Mouse (Mus musculus) heart, adult 9 months (tissue): Measurements from ENCODE around the gene Fntb.

Experiments
- DNase-seq, 2 experiments: peaks; one replicate each; pipeline ENCODE4 v3.0.0; 2022; ENCODE audit warnings: low spot score in 2 of 2

Fntb gene

DNA sequence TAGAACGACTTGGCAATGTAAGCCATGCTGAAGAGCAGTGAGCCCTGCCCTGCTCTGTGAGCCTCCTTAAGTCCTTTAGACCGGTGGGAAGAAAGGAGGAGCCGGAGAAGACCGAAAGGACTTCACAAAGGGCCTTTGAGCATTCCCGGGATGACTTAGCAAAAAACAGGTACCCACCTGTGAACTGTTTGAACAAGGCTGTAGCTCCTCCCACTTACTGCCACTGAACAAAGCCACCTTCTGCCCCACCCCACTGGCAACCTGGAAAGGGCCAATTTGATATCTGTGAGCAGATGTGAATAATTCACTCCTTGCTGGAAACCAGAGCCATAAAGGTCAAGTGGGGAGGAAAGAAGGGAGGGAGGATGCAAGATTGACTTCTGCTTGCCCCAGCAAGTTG is 30.0 kb downstream of the Fntb start, which contains the start of gene Gpx2:
Gpx2 (minus strand) TSS at position 205 of the 400 bp plus-strand sequence.
- no peak for DNase-seq

- no peak for DNase-seq
These were observed 31.6 kb downstream of the Fntb start for GRCm38 (mm10) chr12:76796938-76797539.

DNA sequence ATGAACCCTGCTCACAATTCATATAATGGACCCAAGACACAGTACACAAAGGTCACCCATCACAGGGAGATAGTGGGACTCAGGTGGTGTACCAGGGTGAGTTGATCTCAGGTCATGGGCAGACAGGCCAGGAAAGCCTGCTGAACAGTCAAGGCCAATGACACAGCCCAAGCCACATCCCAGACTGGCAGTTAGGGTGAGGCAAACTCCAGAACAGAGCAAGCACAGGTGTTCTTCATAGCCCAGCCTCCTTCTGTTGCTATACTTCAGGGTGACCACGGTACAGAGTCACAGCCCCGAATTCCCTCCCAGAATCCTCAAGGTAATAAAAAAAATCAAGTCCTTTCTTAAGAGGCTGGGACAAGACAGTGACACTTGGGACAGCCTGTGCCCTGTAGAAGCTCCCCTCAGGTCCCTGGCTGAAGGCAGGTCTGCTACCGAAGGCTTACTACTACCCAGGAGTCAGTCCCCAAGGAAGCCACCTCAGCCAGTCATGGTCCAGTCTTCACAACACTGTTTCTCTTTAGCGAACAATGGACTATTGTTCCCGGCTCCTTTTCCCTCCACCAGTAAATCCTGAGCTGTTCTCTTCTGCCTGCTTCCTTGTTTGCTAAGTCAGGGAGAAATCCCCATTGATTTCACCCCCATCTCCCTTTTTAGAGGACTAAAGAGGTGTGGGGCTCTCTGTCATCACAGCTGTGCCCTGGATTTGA is 32.8 kb downstream of the Fntb start:
- no peak for DNase-seq

DNA sequence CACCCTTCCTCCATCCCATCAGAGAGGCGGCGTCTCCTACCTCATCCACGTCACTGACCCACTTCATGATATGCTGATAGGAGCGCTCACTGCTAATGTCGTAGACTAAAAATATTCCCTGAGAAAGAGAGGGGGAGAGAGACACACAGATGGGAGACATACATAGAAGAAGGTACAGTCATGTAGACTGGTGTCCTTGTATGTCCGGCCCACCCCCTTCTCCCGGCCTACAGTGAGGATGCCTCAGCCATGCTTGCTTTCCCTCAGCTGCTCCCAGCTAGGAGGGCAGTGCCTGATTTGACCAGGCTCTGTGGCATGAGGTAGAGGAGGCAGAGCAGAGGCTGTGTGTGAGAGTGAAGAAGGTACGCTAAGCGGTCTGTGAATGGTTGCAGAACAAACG is 37.6 kb downstream of the Fntb start:
- DNase-seq = no peak

DNA sequence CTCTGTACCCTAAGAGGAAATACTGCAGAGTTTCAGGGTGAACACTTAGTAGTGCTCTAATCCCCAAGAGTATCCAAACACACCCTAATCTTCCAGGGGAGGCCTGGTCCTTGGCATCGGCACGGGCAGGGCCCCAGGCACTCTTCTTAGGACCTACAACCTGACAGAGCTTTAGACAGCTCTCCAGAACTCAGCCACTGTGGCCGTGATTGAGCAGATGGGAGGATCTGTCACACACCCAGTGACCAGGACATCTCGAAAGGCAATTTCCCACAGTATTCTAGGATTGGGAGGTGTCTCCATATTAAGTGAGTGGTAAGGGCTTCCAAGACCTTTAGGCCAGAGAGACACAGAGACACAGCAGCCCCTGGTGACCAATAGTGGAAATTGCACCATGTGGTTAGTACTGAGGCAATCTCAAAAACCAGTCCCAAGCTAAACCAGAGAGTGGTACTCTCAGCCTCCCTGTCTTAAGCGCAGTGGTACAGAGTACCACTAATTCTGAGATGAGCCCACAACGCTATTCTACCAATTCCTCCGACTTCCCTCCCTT is 38.4 kb downstream of the Fntb start:
- DNase-seq = peak in 1 of 2 experiments; percentile 11

DNA sequence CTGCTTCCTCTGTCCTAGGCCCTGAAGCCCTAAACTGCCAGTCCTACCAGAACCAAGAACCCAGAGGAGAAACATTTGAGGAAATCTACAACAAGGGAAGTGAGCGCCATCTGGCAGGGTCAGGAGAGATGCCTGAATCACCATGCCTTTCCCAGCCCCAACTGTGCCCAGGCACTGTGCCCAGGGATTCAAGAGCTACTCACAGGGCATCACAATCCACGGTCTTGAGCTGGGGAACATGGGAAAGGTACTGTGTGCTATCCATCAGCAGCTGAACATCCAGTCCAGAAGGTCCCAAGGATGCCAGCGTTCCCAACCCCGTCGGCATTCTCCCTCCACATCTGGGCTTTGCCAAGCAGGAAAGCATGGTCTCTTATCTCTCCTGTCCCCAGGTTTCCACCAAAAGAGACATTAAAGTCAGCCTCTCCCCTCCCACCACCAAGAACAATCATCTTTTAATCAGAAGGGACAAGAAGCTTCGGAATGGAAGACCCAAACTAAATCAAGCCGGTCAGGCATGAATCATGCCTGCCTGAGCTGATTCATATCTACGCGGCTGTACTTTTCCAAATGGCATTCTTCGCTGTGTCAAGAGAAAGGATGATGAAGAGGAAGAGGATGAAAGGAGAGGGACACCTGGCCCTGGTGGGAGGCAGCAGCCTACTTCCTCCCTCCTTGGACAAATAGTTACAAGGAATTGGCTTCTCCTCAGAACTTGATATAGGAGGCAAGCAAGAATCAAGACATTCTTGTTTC is 39.8 kb downstream of the Fntb start:
- no peak for DNase-seq

GRCm38 (mm10) chr12:76807796-76808195 is 42.4 kb downstream of the Fntb start:
- DNase-seq = no peak

DNA sequence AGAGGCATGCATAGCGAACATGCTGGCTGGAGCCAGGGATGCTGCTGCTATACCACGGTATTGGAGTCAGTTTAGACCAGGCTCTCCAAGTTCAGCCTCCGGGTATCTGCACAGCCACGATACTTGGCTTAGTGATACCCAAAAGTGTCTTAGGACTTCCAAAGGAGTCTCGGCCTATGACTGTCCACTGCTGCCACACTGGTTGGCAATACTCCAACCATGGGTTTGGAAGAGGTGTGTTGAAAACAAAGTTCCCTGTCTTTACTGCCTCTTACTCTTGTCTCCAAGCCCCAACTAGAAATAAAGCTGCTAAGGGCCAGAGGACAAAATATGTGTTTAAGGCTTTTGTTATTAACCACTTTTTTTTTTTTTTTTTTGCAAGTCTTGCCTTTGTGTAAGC is 45.1 kb downstream of the Fntb start:
- DNase-seq = no peak

DNA sequence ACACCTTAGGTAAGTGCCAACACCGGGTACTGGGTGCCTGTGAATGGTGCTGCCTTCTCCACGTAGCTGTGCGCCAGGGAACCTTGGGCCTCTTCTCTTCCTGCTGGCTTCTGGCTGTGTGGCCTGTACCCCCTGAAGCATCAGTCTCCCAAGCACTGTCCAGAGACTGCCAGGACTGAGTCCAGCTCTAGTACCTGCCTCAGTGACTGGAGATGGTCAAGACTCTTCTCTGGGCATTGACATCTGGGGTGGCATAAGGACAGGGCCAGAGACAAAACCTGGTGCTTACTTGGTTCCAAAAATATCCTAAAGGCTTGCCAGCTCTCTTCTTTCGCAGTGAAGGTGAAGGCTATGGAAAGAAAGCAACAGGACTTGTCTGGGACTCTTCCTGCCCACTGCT is 45.6 kb downstream of the Fntb start:
- DNase-seq = peak in 1 of 2 experiments; percentile 21

DNA sequence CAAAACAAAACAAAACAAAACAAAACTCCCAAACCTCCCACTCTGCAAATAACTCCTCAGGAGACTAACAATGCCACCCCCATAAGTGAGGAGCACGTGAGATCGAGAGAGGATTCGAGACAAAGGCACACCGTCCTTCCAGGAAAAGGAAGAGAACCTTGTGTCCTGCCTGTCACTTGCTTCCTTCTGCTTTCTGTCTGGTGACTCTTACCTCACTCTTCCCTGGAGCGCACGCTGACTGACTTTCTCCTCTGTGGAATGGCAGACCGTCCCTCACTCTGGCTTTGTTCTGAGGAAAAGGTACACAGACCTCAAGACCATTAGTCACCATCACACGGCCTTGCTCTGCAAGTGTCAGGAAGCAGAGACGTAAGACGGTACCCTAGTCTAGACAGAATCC is 48.2 kb downstream of the Fntb start:
- DNase-seq = no peak

DNA sequence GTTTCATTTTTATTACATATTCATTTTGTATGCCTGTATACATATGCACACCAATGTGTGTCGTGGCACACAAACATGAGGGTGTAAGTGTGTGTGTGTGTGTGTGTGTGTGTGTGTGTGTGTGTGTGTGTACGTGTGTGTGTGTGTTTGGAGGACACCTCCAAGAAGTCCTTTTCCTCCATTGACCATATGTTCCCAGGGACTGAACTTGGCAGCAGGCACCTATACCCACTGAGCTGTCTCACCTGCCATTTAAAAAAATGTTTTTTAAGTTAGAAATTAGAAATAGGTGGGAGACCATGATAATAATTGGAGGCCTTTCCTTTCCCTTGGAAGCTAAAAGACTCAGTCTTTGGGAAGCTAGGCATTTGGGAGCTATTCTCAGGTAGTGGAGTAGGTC is 48.7 kb downstream of the Fntb start:
- DNase-seq = no peak

DNA sequence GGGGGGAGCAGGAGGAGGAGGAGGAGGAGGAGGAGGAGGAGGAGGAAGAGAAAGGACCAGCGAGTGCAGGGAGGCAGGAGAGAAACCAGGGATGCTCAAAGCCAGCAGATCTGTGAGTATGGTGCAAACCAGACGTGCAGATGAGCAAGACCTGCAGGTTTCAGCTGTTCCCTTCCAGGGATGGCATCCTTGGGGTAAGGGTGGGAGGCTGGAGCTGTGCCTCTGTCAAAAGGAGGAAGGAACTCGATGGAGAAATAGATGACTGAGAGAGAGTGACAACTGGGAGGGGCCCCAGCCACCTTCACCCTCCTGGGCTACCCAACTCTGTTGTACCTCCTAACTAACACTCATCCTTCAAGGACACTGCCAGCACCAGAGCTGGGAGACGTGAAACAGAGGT is 51.3 kb downstream of the Fntb start:
- DNase-seq = no peak

- no peak for DNase-seq
These were observed 51.8 kb downstream of the Fntb start for GRCm38 (mm10) chr12:76817176-76817575.

DNA sequence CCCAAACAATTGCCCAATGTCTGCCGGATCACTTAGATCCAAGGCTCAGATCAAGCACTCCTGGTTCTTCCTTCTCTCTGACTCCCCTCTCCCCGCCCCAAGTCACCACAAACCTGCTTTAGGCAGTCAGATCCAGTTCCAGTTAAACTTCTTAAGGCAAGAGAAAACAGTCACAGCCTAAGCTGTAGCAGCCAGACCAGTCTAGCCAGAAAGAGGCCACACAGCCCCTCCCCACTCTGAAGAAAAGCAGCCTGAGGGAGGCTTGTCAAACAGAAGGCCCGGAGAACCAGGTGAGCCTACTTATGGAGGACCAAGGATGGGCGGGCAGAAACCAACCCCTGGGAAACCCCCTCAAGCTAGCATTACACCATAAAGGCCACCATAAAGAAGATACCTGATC is 52.7 kb downstream of the Fntb start:
- DNase-seq = no peak

DNA sequence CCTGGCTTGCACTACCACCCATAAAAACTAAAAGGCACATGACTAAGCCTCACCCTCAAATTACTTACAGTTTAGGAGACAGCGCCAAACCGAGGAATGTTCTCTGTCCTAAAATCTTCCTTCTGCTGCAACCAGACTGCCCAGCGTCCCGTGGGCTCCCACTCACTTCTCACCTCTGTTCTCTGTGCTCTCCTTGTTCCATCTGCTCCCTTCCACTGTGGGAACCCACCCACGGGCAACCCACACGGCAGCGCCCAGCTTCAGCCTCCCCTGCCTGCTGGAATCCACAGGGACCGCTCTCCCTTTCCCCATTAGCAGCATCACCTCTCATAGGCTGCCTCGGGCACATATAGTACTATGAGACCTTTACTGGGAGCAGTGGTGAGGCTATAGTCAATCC is 53.5 kb downstream of the Fntb start:
- no peak for DNase-seq

DNA sequence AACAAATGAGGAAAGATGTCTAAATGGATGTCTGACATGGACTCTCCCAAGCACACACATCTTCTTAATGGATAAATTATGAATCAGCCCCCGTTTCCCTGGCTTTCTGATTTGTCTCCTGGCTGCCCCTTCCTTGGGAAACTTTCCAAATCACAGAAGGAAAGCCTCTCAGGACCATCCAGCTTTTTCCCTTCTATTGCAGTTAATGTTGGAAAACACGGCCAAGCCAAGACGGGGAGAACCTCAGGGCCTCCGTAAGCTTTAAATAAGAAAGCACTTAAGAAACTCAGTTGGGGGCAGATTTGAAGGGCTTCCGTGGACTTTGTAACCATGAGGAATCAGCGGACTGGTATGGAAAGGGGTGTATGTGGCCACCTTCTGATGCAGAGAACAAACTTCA is 54.4 kb downstream of the Fntb start:
- DNase-seq = peak in 1 of 2 experiments; percentile 21

DNA sequence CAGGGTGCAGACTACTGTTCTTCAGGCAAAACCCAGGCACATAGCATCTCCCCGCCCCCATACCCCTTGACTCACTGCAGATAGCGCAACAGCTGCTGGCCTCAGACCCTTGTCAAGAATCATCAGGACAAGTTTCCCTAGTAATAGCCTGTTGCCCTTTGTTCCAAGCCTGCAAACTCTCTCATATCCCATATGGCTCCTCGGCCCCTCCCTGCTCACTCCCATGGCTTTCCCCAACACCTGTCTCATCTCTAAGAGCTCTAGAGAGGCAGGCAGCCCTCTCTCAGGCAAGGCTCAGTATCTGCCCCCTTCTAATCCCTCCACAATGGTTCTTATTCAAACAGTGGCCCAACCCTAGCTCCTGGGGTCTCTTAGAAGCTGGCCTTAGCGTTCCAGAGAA is 55.2 kb downstream of the Fntb start:
- DNase-seq = no peak

DNA sequence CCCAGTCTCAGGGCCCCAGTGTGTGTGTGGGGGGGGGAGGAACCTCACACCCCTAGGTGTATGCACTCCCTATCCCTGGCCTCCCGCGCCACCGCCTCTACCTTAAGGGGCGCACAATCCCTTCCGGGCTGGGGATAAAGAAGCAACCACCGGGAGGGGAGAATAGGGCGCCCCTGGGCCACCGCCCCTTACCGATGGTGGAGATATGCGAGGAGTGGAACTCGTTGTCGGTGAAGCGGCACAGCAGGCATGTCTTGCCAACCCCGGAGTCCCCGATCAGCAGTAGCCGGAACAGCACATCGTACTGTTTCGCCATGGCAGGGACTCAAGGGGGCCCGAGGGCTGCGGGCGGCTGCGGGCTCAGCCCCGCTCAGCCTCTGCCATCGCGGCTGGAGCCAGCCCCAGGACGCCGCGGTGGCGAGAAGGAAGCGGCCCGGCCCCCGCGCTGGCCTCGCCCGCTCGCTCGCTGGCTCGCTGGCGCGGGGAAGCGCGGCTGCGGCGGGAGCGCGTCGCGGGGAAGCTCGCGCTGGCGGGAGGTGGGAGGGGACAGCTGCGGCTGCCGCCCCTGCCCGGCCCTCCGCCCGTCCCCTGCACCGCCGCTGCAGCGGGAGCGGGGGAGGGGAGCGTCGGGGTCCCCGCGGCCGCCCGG is 56.7 kb downstream of the Fntb start:
- no peak for DNase-seq

- DNase-seq = no peak
These were observed 57.3 kb downstream of the Fntb start, which contains the start of gene Rab15 for GRCm38 (mm10) chr12:76822651-76823041. Gene Rab15 (minus strand): TSS chr12:76822908.

GRCm38 (mm10) chr12:76825283-76825682 is 59.9 kb downstream of the Fntb start:
- no peak for DNase-seq

- no peak for DNase-seq
These were observed 67.3 kb downstream of the Fntb start for GRCm38 (mm10) chr12:76832704-76833103.
